Mouse (Mus musculus) embryonic facial prominence, embryonic 12.5 days (tissue): ENCODE measurements around the gene Sdhc. TPM values are rescaled to one million over a fixed set of nuclear protein-coding genes. Genes with fewer than 3 reads are reported as not detected.

Source experiments
- ATAC-seq: fragments of 200-750 bp; cut with Nextera tagmentation; 2 replicates; pipeline ENCODE4 v1.8.0; 2017; ENCODE audit not compliant: insufficient number of reproducible peaks, insufficient read depth, low FRiP score, low TSS enrichment
- H3K27ac ChIP-seq: fragments of 300-500 bp; sonication (generic); 2 replicates; pipeline ENCODE4 v1.5.1; 2016; ENCODE audit warnings: mild to moderate bottlenecking
- H3K27me3 ChIP-seq: fragments of 300-500 bp; sonication (generic); 2 replicates; pipeline ENCODE4 v1.6.1; 2016; ENCODE audit warnings: mild to moderate bottlenecking, moderate library complexity
- H3K36me3 ChIP-seq: fragments of 300-500 bp; sonication (generic); 2 replicates; pipeline ENCODE4 v1.6.1; 2016; ENCODE audit warnings: mild to moderate bottlenecking
- H3K4me1 ChIP-seq: fragments of 300-500 bp; sonication (generic); 2 replicates; pipeline ENCODE4 v1.6.1; 2016
- H3K4me2 ChIP-seq: fragments of 300-500 bp; sonication (generic); replicated peaks from 2 replicates; pipeline ENCODE4 v1.6.1; 2016; ENCODE audit warnings: mild to moderate bottlenecking, moderate library complexity
- H3K4me3 ChIP-seq: fragments of 300-500 bp; sonication (generic); 2 replicates; pipeline ENCODE4 v1.5.1; 2016; ENCODE audit warnings: mild to moderate bottlenecking
- H3K9ac ChIP-seq: fragments of 300-500 bp; sonication (generic); 2 replicates; pipeline ENCODE4 v1.6.1; 2016; ENCODE audit warnings: mild to moderate bottlenecking, moderate library complexity
- H3K9me3 ChIP-seq: fragments of 300-500 bp; sonication (generic); 2 replicates; pipeline ENCODE4 v1.6.1; 2016; ENCODE audit warnings: mild to moderate bottlenecking, moderate library complexity
- WGBS: fragments of 180-500 bp; shearing (Covaris S2); methylation state at CpG from one replicate; pipeline ENCODE4 v1.1.7; 2016; 5-methylcytosine and 5-hydroxymethylcytosine counted together
- polyA plus RNA-seq: library from polyadenylated mRNA; unstranded; fragments of >200 nt; fragmentation: Nextera tagmentation; extraction: Ambion mirVana; gene quantifications from 2 replicates; pipeline ENCODE4 v1.2.1, GENCODE M21; 2016

The Sdhc gene
- polyA plus RNA-seq, 1 experiment from 2014 or later: 210 TPM

DNA sequence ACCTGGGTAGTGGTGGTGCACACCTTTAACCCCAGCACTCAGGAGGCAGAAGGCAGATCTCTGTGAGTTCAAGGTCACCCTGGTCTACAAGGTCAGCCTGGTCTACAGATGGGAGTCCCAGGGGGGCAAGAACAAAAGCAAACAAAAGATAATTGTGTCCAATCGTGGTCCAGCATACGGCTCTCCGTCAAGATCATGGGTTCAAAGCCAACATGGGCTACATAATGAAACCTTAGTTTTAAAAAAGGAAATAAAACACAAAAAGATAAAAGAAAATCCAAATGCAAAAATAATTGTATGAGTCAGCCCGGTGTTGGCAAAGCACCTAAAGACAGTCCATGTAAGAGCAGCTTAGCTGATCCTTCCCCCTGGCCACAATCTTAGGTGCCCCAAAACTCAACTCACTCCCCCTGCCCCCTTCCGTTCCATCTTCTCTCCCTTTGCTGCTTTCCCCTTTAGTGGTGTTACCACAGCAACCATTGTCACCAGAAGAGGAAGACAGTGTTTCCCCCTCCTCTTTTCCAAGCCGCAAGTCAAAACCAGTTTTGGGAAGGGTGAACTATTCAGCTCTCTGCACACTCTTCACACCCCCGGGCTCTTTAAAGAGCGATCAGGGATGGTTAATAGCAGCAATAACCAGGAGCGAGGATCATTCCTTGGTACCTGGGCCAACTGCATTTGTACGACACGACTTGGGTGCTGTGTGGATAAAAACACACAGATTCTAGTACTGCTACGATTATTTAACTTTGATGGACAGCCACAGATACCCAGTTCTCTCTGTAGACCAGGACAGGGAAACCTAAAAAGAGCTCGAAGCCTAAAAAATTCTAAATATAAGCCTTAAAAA, 37.7 kb upstream of the Sdhc start:
- no peaks in the 10 kb centered on the region for H3K36me3 ChIP-seq
- peaks cover 24% of the 10 kb centered on the region for H3K4me1 ChIP-seq
- 56% methylated on average over 13 of the region's 13 CpGs for WGBS
- H3K9me3 ChIP-seq: no peaks in the 10 kb centered on the region
- no peak overlapping the region for H3K4me2 ChIP-seq
- no peak overlapping the region for H3K4me3 ChIP-seq
- H3K27me3 ChIP-seq: peaks cover 21% of the 10 kb centered on the region
- ATAC-seq: no peak
- H3K27ac ChIP-seq: no peak overlapping the region
- no peak overlapping the region for H3K9ac ChIP-seq

DNA sequence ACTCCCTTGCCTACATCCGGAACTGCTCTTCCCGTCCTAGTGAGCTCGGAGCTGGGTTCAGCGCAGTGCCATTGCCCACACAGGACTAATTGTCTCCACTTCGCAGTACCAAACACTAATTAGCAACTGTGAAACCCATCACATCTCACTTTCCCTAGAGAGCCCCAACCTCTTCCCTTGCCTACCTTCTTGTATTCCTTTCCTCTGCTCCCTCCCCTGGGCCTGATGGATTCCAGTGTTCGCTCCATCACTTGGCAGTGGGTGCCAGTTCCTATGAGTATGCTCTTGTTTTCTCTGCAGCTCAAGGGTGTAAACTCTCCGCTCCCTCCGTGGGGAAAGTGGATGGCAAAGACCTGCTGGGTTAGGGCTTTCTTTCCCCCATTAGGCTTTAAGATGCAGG, 35.3 kb upstream of the Sdhc start:
- peaks cover 22% of the 10 kb centered on the region for H3K4me1 ChIP-seq
- no peak overlapping the region for H3K27ac ChIP-seq
- ATAC-seq: no peak
- no peak overlapping the region for H3K4me2 ChIP-seq
- no peaks in the 10 kb centered on the region for H3K36me3 ChIP-seq
- H3K4me3 ChIP-seq: no peak overlapping the region
- H3K9me3 ChIP-seq: no peaks in the 10 kb centered on the region
- 63% methylated on average over 8 of the region's 8 CpGs for WGBS
- no peak overlapping the region for H3K9ac ChIP-seq
- H3K27me3 ChIP-seq: peaks cover 1% of the 10 kb centered on the region; the same call in 1 of the 2 replicates

DNA sequence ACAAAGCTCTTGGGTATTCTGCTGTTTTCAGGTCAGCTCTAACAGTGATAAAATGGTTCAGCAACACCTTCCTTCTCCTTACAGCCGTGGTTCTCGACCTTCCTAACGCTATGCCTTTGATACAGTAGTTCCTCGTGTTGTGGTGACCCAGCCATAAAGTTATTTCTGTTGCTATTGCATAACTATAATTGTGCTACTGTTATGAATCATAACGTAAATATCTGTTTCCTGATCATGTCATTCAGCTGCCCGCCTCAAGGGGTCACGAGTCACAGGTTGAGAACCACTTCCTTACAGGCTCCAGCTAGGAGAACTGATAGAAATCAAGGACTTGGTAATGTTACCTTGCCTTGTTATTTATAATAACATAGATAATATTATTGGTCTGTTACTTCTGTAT, 33.9 kb upstream of the Sdhc start:
- Histone ChIP-seq H3K36me3 (no peaks in the 10 kb centered on the region), H3K4me3 (no peak overlapping the region), H3K9ac (no peak overlapping the region), H3K27me3 (no peaks in the 10 kb centered on the region), H3K27ac (no peak overlapping the region), H3K4me2 (no peak overlapping the region), H3K4me1 (peaks cover 16% of the 10 kb centered on the region), H3K9me3 (no peaks in the 10 kb centered on the region)
- WGBS: 80% methylated on average over 7 of the region's 7 CpGs
- no peak for ATAC-seq

DNA sequence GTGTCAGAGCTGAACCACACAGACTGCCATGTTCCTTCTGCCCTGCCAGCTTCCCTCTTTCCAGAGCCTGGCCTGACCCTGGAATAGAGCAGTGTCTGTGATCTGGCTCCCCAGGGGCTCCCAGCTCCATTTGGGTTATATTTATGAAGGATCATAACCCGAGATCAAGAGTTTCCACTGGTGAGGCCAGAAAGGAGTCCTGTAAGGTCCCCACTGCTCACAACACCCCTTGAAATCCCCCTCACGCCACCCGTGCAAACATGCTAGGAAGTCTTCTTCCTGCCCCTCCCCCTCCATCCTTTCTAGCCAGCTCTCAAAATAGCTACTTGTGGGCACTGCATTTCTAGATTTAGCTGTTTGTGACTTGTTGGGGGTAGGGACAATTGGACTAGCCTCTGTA, 33.2 kb upstream of the Sdhc start:
- no peak for ATAC-seq
- no peaks in the 10 kb centered on the region for H3K27me3 ChIP-seq
- no peaks in the 10 kb centered on the region for H3K36me3 ChIP-seq
- H3K27ac ChIP-seq: no peak overlapping the region
- H3K9me3 ChIP-seq: no peaks in the 10 kb centered on the region
- H3K9ac ChIP-seq: no peak overlapping the region
- H3K4me3 ChIP-seq: no peak overlapping the region
- H3K4me2 ChIP-seq: no peak overlapping the region
- H3K4me1 ChIP-seq: peaks cover 11% of the 10 kb centered on the region
- 62% methylated on average over 3 of the region's 3 CpGs for WGBS

DNA sequence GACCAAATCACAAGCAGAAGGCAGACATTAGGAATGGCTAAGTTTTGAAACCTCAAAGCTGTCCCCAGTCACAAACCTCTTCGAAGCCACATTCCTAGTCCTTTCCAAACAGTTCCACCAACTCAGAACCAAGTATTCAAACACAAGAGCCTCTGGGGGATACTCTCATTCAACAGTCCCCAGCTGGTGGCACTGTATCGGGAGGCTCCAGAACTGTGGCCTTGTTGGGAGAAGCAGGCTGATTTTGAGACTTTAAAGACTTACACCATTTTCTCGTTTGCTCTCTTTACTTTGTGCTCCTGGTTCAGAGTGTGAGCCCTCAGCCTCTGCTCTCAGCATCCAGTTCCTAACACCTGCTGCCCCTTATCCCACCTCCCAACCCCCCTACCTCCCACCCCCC, 32.6 kb upstream of the Sdhc start:
- Histone ChIP-seq H3K27me3 (no peaks in the 10 kb centered on the region), H3K36me3 (no peaks in the 10 kb centered on the region), H3K27ac (no peak overlapping the region), H3K9me3 (no peaks in the 10 kb centered on the region), H3K4me2 (no peak overlapping the region), H3K4me1 (peaks cover 5% of the 10 kb centered on the region), H3K4me3 (no peak overlapping the region), H3K9ac (no peak overlapping the region)
- 74% methylated on average over 3 of the region's 3 CpGs for WGBS
- ATAC-seq: no peak

DNA sequence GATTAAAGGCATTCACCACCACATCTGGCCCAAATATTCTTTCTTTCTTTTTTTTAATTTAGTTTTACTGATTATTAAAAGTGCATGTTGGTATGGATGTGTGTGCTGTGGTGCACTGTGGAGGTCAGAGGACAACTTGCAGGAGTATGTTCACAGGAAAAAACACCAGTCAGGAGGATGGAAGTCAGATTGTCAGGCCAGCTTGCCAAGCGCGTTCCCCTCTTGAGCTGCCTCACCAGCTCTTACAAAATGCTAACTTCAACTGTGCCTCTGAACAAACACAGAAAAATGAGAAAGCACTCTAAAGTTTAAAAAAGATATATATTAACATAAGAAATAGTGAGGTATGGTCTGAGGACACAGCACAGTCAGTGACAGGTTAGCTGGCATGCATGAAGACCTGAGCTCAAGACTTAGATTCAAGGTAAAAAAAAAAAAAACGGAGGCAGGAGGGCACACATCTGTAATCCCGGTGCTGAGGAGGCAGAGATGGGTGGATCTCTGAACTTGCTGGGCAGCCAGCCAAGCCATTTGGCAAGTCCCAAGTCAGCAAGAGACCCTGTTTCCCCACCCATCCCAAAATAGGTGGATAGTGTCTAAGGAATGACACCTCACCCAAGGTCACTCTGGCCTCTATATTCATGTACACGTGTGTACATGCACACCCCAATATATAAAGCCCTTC, 29.2 kb upstream of the Sdhc start:
- H3K9me3 ChIP-seq: no peaks in the 10 kb centered on the region
- no peak overlapping the region for H3K4me3 ChIP-seq
- no peak overlapping the region for H3K9ac ChIP-seq
- no peak overlapping the region for H3K4me2 ChIP-seq
- no peaks in the 10 kb centered on the region for H3K36me3 ChIP-seq
- no peak for ATAC-seq
- no peak overlapping the region for H3K27ac ChIP-seq
- WGBS: 74% methylated on average over 5 of the region's 5 CpGs
- no peaks in the 10 kb centered on the region for H3K27me3 ChIP-seq
- no peaks in the 10 kb centered on the region for H3K4me1 ChIP-seq

DNA sequence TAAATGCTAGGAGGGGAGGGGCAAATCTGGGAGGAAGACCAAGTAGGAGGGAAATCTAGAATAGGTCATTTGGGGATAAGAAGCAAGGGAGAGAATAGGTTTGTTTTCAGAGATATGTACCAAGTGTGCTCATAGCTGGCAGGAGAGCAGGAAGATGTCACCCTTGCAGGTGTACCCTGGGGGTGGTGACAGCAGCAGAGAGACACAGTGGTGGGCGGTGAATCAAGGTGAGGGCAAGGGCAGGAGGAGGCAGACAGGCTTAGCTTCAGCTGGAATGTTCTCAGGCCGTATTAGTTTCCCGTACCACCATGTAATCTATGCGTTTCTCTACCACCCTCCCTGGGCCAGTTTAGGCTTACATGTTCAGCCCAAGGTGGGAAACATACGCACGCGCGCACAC, 22.4 kb upstream of the Sdhc start:
- no peak for ATAC-seq
- H3K9ac ChIP-seq: no peak overlapping the region

DNA sequence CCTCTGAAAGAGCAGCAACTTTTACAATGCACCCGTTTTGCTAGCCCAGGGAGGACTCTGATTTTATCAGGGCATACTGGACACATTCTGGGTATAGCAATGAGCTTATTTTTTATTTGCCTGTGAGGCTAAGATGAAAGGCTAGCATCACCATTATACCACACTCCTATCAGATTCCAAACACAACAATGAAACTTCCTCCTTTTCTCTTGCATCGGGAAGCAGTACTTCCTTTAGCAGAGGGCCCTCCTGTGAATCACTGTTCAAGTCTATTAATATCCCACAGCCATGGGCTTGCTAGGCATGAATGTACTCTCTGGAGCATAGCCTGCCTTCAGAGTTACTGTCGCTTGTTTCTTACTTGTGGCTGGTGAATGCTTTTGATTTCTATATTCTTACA, 20.7 kb upstream of the Sdhc start:
- Histone ChIP-seq H3K9me3 (no peaks in the 10 kb centered on the region), H3K9ac (no peak overlapping the region), H3K27ac (no peak overlapping the region), H3K4me1 (no peaks in the 10 kb centered on the region), H3K4me3 (no peak overlapping the region), H3K27me3 (no peaks in the 10 kb centered on the region), H3K36me3 (no peaks in the 10 kb centered on the region), H3K4me2 (no peak overlapping the region)
- no peak for ATAC-seq
- WGBS: 62% methylated on average over 3 of the region's 3 CpGs

More for the DNA sequence above, 22.4 kb upstream of the Sdhc start:
- Histone ChIP-seq H3K4me3 (no peak overlapping the region), H3K4me2 (no peak overlapping the region), H3K27me3 (no peaks in the 10 kb centered on the region), H3K36me3 (no peaks in the 10 kb centered on the region), H3K4me1 (no peaks in the 10 kb centered on the region), H3K27ac (no peak overlapping the region), H3K9me3 (no peaks in the 10 kb centered on the region)
- WGBS: 96% methylated on average over 8 of the region's 8 CpGs

DNA sequence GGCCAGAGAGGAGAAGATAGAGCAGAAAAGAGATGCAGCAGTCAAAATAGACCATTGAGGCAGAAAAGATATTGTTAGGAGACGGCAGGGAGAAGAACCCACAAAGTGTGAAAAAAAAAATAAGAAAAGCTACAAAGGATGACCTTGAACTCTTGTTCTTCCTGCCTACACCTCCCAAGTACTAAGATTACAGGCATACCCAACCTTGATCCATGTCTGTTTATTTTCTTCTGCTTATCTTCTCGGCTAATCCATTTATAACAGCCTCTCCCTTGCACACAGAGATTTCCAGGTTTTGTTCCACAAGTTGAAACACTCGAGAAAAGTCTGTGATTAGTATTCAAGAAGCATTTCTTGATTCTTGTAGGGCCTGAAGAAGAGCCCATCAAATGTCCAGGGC, 19.5 kb upstream of the Sdhc start:
- no peak for ATAC-seq
- Histone ChIP-seq H3K9ac (no peak overlapping the region), H3K4me1 (no peaks in the 10 kb centered on the region), H3K36me3 (no peaks in the 10 kb centered on the region), H3K27ac (no peak overlapping the region), H3K4me2 (no peak overlapping the region), H3K27me3 (no peaks in the 10 kb centered on the region), H3K9me3 (no peaks in the 10 kb centered on the region), H3K4me3 (no peak overlapping the region)
- 58% methylated on average over 3 of the region's 3 CpGs for WGBS

DNA sequence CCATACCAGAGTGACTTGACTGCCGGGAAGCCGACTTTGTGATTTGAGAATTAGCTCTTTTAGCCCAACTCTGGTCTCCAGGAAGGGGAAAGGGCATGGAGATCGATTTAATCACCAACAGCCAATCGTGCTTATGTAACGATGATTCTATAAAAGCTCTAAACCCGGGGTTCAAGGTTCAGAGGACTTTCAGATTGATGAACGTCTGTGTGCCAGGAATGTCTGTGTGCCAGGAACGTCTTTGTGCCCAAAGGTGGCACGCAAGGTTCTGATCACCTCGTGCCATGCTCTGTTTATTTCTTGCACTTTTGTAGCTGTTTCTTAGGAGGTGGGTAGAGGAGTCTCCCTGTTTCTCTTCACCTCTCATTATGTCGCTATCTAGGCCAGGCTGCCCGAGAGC, 18.5 kb upstream of the Sdhc start:
- Histone ChIP-seq H3K4me3 (no peak overlapping the region), H3K9ac (no peak overlapping the region), H3K36me3 (no peaks in the 10 kb centered on the region), H3K4me1 (no peaks in the 10 kb centered on the region), H3K4me2 (no peak overlapping the region), H3K27me3 (no peaks in the 10 kb centered on the region), H3K9me3 (no peaks in the 10 kb centered on the region), H3K27ac (no peak overlapping the region)
- WGBS: 86% methylated on average over 12 of the region's 12 CpGs
- ATAC-seq: no peak

DNA sequence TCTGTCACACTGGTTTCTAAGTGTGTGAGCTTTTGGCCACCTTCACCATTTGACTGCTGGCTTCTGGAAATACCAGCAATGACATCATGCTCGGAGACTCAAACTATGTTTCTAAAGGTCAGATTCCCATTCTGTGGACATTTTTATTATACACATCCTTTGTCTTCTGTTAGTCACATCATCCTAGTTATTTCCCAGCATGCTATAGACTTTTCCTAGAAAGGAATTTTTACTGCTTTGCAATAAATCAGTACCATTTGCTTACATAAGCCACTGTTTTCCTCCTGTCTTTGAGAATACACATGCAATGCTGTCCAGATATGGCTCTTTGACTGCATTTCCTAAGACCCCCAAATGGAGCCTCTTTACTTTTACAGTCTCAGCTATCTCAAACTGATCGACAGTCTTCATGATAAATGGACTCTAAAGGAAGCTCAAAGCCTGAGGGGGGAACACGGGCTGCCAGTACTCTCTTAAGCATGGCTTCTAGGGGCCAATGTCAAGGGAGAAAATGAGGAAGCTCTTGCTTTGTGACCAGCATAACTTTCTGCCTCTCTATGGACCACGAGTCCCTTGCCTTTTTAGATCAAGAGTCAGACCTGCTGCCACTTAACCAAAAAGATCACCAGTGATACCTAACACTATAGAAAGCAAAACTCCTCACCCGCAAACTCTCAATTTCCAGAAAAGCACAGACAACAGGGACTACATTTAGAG, 15.4 kb upstream of the Sdhc start:
- no peaks in the 10 kb centered on the region for H3K36me3 ChIP-seq
- H3K9me3 ChIP-seq: no peaks in the 10 kb centered on the region
- no peak overlapping the region for H3K9ac ChIP-seq
- no peaks in the 10 kb centered on the region for H3K4me1 ChIP-seq
- H3K27ac ChIP-seq: no peak overlapping the region
- 76% methylated on average over 5 of the region's 5 CpGs for WGBS
- H3K27me3 ChIP-seq: 0 out of 2 replicates have a peak, but pooled peaks cover 5% of the 10 kb centered on the region
- ATAC-seq: no peak
- no peak overlapping the region for H3K4me3 ChIP-seq
- H3K4me2 ChIP-seq: no peak overlapping the region

DNA sequence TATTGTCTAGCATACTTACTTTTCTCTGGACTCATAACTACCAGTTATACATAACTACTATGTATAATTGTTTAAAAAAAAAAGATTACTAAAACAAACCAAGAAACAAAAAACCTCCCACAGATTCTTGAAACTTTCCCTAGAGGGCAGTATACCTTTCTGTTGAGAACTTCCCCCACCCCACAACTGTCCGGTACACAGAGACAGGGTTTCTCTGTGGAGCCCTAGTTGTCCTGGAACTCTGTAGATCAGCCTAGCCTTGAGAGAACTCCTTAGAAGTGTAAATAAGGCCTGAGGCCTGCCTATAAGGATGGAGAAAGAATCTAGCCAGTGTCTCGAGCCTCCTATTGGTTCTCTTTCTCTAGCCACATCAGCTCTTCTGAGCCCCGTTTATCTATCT, 13.9 kb upstream of the Sdhc start:
- no peak overlapping the region for H3K27ac ChIP-seq
- peaks cover 4% of the 10 kb centered on the region; the same call in 1 of the 2 replicates for H3K4me1 ChIP-seq
- H3K4me3 ChIP-seq: no peak overlapping the region
- H3K36me3 ChIP-seq: no peaks in the 10 kb centered on the region
- H3K9me3 ChIP-seq: no peaks in the 10 kb centered on the region
- no peak overlapping the region for H3K9ac ChIP-seq
- no peak for ATAC-seq
- WGBS: 37% methylated on average over 3 of the region's 3 CpGs
- no peak overlapping the region for H3K4me2 ChIP-seq
- peaks cover 19% of the 10 kb centered on the region for H3K27me3 ChIP-seq
